Mouse (Mus musculus): ENCODE data around the gene Cyp2d34. TPM values are rescaled to one million over a fixed set of nuclear protein-coding genes. Genes with fewer than 3 reads are reported as not detected.

Gene Cyp2d34
- polyA plus RNA-seq, 1 experiment from 2014 or later: not detected

DNA sequence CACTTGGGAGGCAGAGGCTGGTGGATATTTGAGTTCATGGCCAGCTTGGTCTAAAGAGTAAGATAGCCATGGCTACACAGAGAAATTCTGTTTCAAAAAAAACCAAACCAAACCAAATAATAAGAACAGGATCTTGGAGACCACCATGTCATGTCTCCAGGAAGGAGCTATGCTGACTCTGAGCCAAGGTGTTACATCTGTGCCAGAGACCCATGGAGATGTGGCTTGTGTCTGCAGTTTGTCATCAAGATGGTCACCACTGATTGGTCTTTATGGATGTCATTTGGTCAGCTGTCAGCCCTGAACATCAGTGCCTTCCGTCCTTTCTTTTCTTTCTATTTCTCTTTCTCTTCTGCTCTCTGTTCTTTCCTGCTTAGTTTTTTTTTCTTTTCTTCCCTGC, 14.2 kb upstream of the Cyp2d34 start:
- WGBS: 67% methylated on average over 1 of the region's 1 CpGs
- H3K36me3 ChIP-seq (ENCODE audit: control insufficient read depth, insufficient read depth, low read length): no peaks in the 10 kb centered on the region
- H3K4me3 ChIP-seq (ENCODE audit: low read depth, low read length): no peak overlapping the region
- H3K27me3 ChIP-seq (ENCODE audit: control insufficient read depth, insufficient read depth, low read length): no peaks in the 10 kb centered on the region
- H3K27ac ChIP-seq (ENCODE audit: low read depth, low read length): no peak overlapping the region
- no peak for ATAC-seq (ENCODE audit: low read depth)
- H3K4me1 ChIP-seq (ENCODE audit: control insufficient read depth, insufficient read depth, low read length): no peaks in the 10 kb centered on the region
- no peak overlapping the region for H3K9ac ChIP-seq (replicated peaks; ENCODE audit: low read depth, low read length)
- no peak overlapping the region for H3K4me2 ChIP-seq (ENCODE audit: low read depth, low read length)
- no peaks in the 10 kb centered on the region for H3K9me3 ChIP-seq (ENCODE audit: control insufficient read depth, low read length)

DNA sequence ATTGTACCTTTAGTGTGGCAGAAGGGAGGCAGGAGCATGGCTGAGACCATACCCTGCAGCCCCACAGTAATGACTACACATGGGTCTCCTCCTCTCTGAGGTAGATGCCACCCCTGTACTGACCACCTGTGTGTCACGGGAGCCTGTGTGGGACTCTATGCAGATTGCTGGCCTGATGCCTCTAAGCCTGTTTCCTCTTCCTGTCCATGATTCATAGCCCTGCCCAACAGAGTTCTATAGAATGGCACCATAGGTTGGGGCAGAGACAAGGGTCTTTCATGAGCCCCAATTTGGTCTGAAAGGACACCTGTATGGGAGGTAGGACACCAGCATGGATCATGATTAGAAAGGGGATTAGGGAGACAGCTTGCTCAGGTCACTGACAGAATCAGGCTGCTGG, 1.2 kb upstream of the Cyp2d34 start:
- Histone ChIP-seq H3K9me3 (ENCODE audit: control insufficient read depth, low read length) (no peaks in the 10 kb centered on the region), H3K4me3 (ENCODE audit: low read depth, low read length) (no peak overlapping the region), H3K4me1 (ENCODE audit: control insufficient read depth, insufficient read depth, low read length) (no peaks in the 10 kb centered on the region), H3K4me2 (ENCODE audit: low read depth, low read length) (no peak overlapping the region), H3K27ac (ENCODE audit: low read depth, low read length) (no peak overlapping the region), H3K9ac (replicated peaks; ENCODE audit: low read depth, low read length) (no peak overlapping the region), H3K27me3 (ENCODE audit: control insufficient read depth, insufficient read depth, low read length) (no peaks in the 10 kb centered on the region), H3K36me3 (ENCODE audit: control insufficient read depth, insufficient read depth, low read length) (no peaks in the 10 kb centered on the region)
- no peak for ATAC-seq (ENCODE audit: low read depth)
- WGBS: 96% methylated on average over 1 of the region's 1 CpGs

DNA sequence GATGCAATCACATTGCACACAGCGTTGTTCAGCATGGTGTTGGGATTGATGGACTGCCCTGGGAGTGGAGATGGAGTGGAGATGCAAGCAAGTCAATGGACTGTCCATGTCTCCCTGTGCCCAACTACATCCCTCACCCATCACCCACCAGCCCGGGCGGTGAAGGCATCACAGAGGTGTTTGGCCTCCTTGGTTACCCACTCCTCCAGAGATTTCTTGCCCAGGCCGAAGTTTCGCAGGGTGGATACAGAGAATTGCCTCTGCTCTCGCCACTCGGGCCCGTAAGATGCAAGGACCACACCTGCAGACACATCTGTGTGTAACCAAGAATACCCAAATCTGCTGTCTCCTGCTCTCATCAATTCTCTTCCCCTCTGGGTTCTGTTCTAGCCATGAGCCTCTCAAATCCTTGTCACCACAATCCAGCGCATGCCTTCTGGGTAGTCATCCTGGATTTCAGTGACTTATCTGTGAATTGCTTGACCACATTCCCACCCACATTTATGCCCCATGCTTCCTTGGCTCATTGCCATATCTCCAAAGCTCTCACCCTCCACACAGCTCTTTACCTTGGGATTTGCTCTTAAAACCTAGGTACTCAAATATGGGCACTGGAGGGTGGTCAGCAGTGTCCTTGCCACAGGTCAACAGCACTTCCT, 2.3 kb downstream of the Cyp2d34 start:
- no peak overlapping the region for H3K4me3 ChIP-seq (ENCODE audit: low read depth, low read length)
- ATAC-seq (ENCODE audit: low read depth): no peak
- H3K9me3 ChIP-seq (ENCODE audit: control insufficient read depth, low read length): no peaks in the 10 kb centered on the region
- 95% methylated on average over 9 of the region's 9 CpGs for WGBS
- H3K4me1 ChIP-seq (ENCODE audit: control insufficient read depth, insufficient read depth, low read length): no peaks in the 10 kb centered on the region
- no peaks in the 10 kb centered on the region for H3K27me3 ChIP-seq (ENCODE audit: control insufficient read depth, insufficient read depth, low read length)
- no peak overlapping the region for H3K9ac ChIP-seq (replicated peaks; ENCODE audit: low read depth, low read length)
- H3K4me2 ChIP-seq (ENCODE audit: low read depth, low read length): no peak overlapping the region
- no peaks in the 10 kb centered on the region for H3K36me3 ChIP-seq (ENCODE audit: control insufficient read depth, insufficient read depth, low read length)
- H3K27ac ChIP-seq (ENCODE audit: low read depth, low read length): no peak overlapping the region

DNA sequence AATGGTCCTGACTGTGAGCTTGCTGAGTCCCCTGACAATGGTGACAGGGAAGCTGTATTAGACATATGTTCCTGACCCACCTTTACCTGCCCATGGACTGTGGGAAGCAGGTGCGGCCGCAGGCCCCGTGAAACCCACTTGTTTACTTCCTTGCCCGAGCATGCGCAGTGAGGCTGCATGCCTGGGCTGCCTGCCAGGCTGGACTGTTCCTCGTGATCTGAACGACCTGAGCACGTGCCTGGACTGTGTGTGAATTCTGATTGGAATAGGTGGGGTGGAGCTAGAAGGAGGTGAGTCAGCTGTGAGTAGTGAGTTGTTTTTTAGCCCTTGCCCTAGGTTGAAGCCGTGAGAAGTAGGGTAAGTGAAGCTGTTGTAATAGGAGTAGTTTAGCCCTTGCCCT, 38.1 kb downstream of the Cyp2d34 start:
- Histone ChIP-seq H3K27me3 (ENCODE audit: control insufficient read depth, insufficient read depth, low read length) (no peaks in the 10 kb centered on the region), H3K36me3 (ENCODE audit: control insufficient read depth, insufficient read depth, low read length) (no peaks in the 10 kb centered on the region), H3K9me3 (ENCODE audit: control insufficient read depth, low read length) (no peaks in the 10 kb centered on the region), H3K9ac (replicated peaks; ENCODE audit: low read depth, low read length) (no peak overlapping the region), H3K4me2 (ENCODE audit: low read depth, low read length) (no peak overlapping the region), H3K4me1 (ENCODE audit: control insufficient read depth, insufficient read depth, low read length) (no peaks in the 10 kb centered on the region), H3K4me3 (ENCODE audit: low read depth, low read length) (no peak overlapping the region), H3K27ac (ENCODE audit: low read depth, low read length) (no peak overlapping the region)
- ATAC-seq (ENCODE audit: low read depth): no peak
- WGBS: 85% methylated on average over 9 of the region's 9 CpGs

DNA sequence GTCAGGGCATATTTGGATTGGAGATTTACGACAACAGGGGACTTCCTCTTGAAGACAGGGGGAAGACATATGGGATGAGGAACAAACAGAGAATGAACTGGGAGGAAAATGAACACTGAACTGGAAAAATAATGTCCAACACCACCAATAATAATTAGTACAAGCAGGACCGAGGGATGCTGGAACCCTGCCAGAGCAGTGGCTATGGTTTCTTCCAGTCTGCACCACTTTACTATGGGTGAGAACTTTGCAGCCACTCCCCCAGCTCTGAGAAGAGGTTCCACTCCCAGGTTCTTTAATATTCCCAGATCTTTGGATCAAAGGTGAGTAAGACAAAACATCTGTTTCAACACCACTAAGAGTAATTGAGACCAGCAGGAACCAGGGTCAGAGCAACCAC, 41.7 kb downstream of the Cyp2d34 start:
- WGBS: 77% methylated on average over 2 of the region's 2 CpGs
- Histone ChIP-seq H3K27ac (ENCODE audit: low read depth, low read length) (no peak overlapping the region), H3K27me3 (ENCODE audit: control insufficient read depth, insufficient read depth, low read length) (no peaks in the 10 kb centered on the region), H3K4me2 (ENCODE audit: low read depth, low read length) (no peak overlapping the region), H3K4me1 (ENCODE audit: control insufficient read depth, insufficient read depth, low read length) (no peaks in the 10 kb centered on the region), H3K4me3 (ENCODE audit: low read depth, low read length) (no peak overlapping the region), H3K9me3 (ENCODE audit: control insufficient read depth, low read length) (no peaks in the 10 kb centered on the region), H3K9ac (replicated peaks; ENCODE audit: low read depth, low read length) (no peak overlapping the region), H3K36me3 (ENCODE audit: control insufficient read depth, insufficient read depth, low read length) (no peaks in the 10 kb centered on the region)
- ATAC-seq (ENCODE audit: low read depth): no peak

DNA sequence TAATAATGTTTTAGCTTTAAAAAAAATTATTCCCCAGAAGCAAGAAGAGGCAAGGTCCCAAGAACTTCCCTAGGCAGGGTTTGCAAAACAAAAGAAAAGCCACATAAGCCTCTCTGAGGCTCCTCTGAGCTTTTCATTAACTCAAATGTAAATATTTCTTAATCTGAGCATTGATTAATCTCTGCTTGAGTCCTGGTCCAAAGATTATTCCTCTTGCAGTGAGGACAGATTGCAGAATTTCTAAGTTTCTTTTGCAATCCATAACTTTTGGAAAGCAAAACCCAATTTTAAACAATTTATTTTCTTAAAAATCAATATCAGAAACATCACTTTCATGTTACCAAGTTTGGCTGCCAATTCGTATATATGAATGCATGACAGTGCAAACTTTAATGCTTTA, 47.9 kb downstream of the Cyp2d34 start:
- Histone ChIP-seq H3K9ac (replicated peaks; ENCODE audit: low read depth, low read length) (no peak overlapping the region), H3K36me3 (ENCODE audit: control insufficient read depth, insufficient read depth, low read length) (no peaks in the 10 kb centered on the region), H3K4me3 (ENCODE audit: low read depth, low read length) (no peak overlapping the region), H3K27ac (ENCODE audit: low read depth, low read length) (no peak overlapping the region), H3K4me1 (ENCODE audit: control insufficient read depth, insufficient read depth, low read length) (no peaks in the 10 kb centered on the region), H3K9me3 (ENCODE audit: control insufficient read depth, low read length) (no peaks in the 10 kb centered on the region), H3K27me3 (ENCODE audit: control insufficient read depth, insufficient read depth, low read length) (no peaks in the 10 kb centered on the region), H3K4me2 (ENCODE audit: low read depth, low read length) (no peak overlapping the region)
- WGBS: 85% methylated on average over 1 of the region's 1 CpGs
- no peak for ATAC-seq (ENCODE audit: low read depth)

Small RNA genes within 50 kb of the gene (microRNA-seq; reads per million reads assigned to microRNA genes)
- not detected for gene Gm27463
- gene Gm27742: not detected

Other genes starting within 250 kb of the Cyp2d34 start
- 0.99 and 1.8 TPM in 2 replicates for gene Cyp2d22, start 240.7 kb downstream of the Cyp2d34 start, polyA plus RNA-seq (2014; fragmentation: Nextera tagmentation; extraction: Ambion mirVana)
- gene Cyp2d11, start 226.9 kb downstream of the Cyp2d34 start, polyA plus RNA-seq (2014; fragmentation: Nextera tagmentation; extraction: Ambion mirVana): not detected in 2 replicates
- gene Cyp2d10, start 213.8 kb downstream of the Cyp2d34 start, polyA plus RNA-seq (2014; fragmentation: Nextera tagmentation; extraction: Ambion mirVana): not detected in 2 replicates
- not detected in 2 replicates for gene Cyp2d9, start 187.5 kb downstream of the Cyp2d34 start, polyA plus RNA-seq (2014; fragmentation: Nextera tagmentation; extraction: Ambion mirVana)
- not detected in 2 replicates for gene Cyp2d12, start 65.9 kb downstream of the Cyp2d34 start, polyA plus RNA-seq (2014; fragmentation: Nextera tagmentation; extraction: Ambion mirVana)
- gene Cyp2d40, start 143.2 kb upstream of the Cyp2d34 start, polyA plus RNA-seq (2014; fragmentation: Nextera tagmentation; extraction: Ambion mirVana): not detected in 2 replicates
- gene Cyp2d26, start 173.3 kb upstream of the Cyp2d34 start, polyA plus RNA-seq (2014; fragmentation: Nextera tagmentation; extraction: Ambion mirVana): 0.22 TPM in 1 of 2 replicates, not detected in the other